Mouse (Mus musculus) small intestine, adult 10 weeks (tissue): ENCODE measurements around the gene 1700024P04Rik. TPM values are rescaled to one million over a fixed set of nuclear protein-coding genes. Genes with fewer than 3 reads are reported as not detected.

Source experiments
- polyA plus RNA-seq: library from polyadenylated mRNA; stranded (reverse); fragments of 350-450 nt; fragmentation: Illumina TruSeq; extraction: RNeasy Lipid Tissue Mini Kit (QIAGEN cat#74804); gene quantifications from one replicate; pipeline ENCODE4 v1.2.3, GENCODE M21; 2014; ENCODE audit warnings: low replicate concordance

The 1700024P04Rik gene
- polyA plus RNA-seq, result not detected

GRCm38 (mm10) chr13:98984465-98984864, at the start of gene 1700024P04Rik:
1700024P04Rik (minus strand) TSS chr13:98984565.

Other genes starting within 250 kb of the 1700024P04Rik start
- 228 TPM for gene Fcho2, start 169.1 kb downstream of the 1700024P04Rik start, polyA plus RNA-seq
- gene Tnpo1, start 58.2 kb downstream of the 1700024P04Rik start, polyA plus RNA-seq, result 102 TPM
- gene Zfp366, start 200.3 kb upstream of the 1700024P04Rik start, polyA plus RNA-seq, result 2.0 TPM